Mouse (Mus musculus): ENCODE measurements around the gene Ak5. TPM values are rescaled to one million over a fixed set of nuclear protein-coding genes. Genes with fewer than 3 reads are reported as not detected.
A peak's percentile ranks its signal among the peaks of the same experiment; 100 is the strongest.
"Not testable (repeated sequence)": the region's sequence is repeated elsewhere in the genome, so short reads cannot be mapped to it uniquely, and the experiment has no call there.

The Ak5 gene
- polyA plus RNA-seq, 1 experiment: 3.3 TPM

GRCm38 (mm10) chr3:152464462-152464861, 203.7 kb downstream of the Ak5 start:
- 98% methylated on average over 3 of the region's 3 CpGs for WGBS
- Histone ChIP-seq H3K27me3 (replicated peaks; ENCODE audit: control insufficient read depth, insufficient read depth, low read length) (no peaks in the 10 kb centered on the region), H3K36me3 (ENCODE audit: control insufficient read depth, insufficient read depth, low read length) (peaks cover 2% of the 10 kb centered on the region; the same call in 1 of the 2 replicates), H3K4me1 (ENCODE audit: control insufficient read depth, insufficient read depth, low read length) (no peaks in the 10 kb centered on the region; the same call in 1 of the 2 replicates), H3K4me3 (ENCODE audit: insufficient read depth, low read depth, low read length) (no peak overlapping the region), H3K27ac (ENCODE audit: insufficient read depth, low read depth, low read length) (no peak overlapping the region)
- DNase-seq: no peak
- TF ChIP-seq CTCF (conservative IDR thresholded peaks at IDR 0.05; ENCODE audit: insufficient read depth, insufficient read length, low read depth, low read length) (no peak), POLR2A (IDR thresholded peaks at IDR 0.05; ENCODE audit: low read depth, low read length) (no peak)

DNA sequence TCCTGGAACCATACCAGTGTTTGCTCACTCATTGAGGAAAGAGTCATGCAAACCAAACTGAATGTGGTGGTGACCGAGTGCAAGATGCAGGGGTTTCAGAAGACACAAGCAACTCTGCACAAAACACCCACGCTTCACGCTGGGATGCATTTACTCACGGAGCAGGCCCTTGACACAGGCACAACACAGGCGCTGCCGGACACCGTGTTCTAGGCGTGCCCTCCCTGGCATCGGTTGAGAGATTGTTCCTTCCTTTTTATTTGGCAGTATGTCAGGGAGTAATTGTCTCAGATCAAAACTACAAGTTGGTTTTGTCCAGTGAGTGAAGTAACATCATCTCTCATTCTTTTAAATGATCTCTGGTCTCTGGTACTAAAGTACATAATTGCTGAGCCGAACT, 205.3 kb downstream of the Ak5 start:
- 64% methylated on average over 10 of the region's 10 CpGs for WGBS
- Histone ChIP-seq H3K4me3 (ENCODE audit: insufficient read depth, low read depth, low read length) (no peak overlapping the region), H3K36me3 (ENCODE audit: control insufficient read depth, insufficient read depth, low read length) (peaks cover 2% of the 10 kb centered on the region; the same call in 1 of the 2 replicates), H3K4me1 (ENCODE audit: control insufficient read depth, insufficient read depth, low read length) (no peaks in the 10 kb centered on the region; the same call in 1 of the 2 replicates), H3K27me3 (replicated peaks; ENCODE audit: control insufficient read depth, insufficient read depth, low read length) (no peaks in the 10 kb centered on the region), H3K27ac (ENCODE audit: insufficient read depth, low read depth, low read length) (no peak overlapping the region)
- no peak for TF ChIP-seq CTCF (conservative IDR thresholded peaks at IDR 0.05; ENCODE audit: insufficient read depth, insufficient read length, low read depth, low read length)
- no peak for TF ChIP-seq POLR2A (IDR thresholded peaks at IDR 0.05; ENCODE audit: low read depth, low read length)
- no peak for DNase-seq

GRCm38 (mm10) chr3:152462038-152462547, 206.1 kb downstream of the Ak5 start:
- WGBS: 88% methylated on average over 10 of the region's 10 CpGs
- no peak overlapping the region for H3K4me3 ChIP-seq (ENCODE audit: insufficient read depth, low read depth, low read length)
- H3K27ac ChIP-seq (ENCODE audit: insufficient read depth, low read depth, low read length): no peak overlapping the region
- no peak for DNase-seq
- no peaks in the 10 kb centered on the region for H3K27me3 ChIP-seq (replicated peaks; ENCODE audit: control insufficient read depth, insufficient read depth, low read length)
- TF ChIP-seq CTCF (conservative IDR thresholded peaks at IDR 0.05; ENCODE audit: insufficient read depth, insufficient read length, low read depth, low read length): no peak
- no peak for TF ChIP-seq POLR2A (IDR thresholded peaks at IDR 0.05; ENCODE audit: low read depth, low read length)
- H3K36me3 ChIP-seq (ENCODE audit: control insufficient read depth, insufficient read depth, low read length): peaks cover 4% of the 10 kb centered on the region
- no peaks in the 10 kb centered on the region; the same call in 1 of the 2 replicates for H3K4me1 ChIP-seq (ENCODE audit: control insufficient read depth, insufficient read depth, low read length)

DNA sequence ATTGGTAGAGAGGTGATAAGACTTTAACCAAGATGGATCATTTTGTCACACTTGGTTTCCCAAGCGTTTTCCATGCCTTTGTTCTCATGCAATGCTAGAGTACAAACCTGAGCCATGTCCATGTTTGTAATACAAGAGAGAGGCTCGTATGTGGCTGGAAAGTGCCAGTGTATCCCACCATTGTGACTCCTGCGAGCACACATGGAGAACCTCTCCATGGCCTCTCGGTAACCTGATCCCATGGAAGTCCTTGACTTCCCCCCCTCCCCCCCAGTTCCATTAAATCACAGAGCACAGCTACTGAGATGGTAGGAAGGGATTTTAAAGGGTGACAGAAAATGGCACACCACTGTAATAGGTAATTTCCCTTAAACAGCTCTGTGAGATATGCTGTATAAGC, 207.4 kb downstream of the Ak5 start:
- H3K27me3 ChIP-seq (replicated peaks; ENCODE audit: control insufficient read depth, insufficient read depth, low read length): no peaks in the 10 kb centered on the region
- TF ChIP-seq POLR2A (IDR thresholded peaks at IDR 0.05; ENCODE audit: low read depth, low read length) (no peak), CTCF (conservative IDR thresholded peaks at IDR 0.05; ENCODE audit: insufficient read depth, insufficient read length, low read depth, low read length) (no peak)
- no peaks in the 10 kb centered on the region; the same call in 1 of the 2 replicates for H3K4me1 ChIP-seq (ENCODE audit: control insufficient read depth, insufficient read depth, low read length)
- peak; percentile 33 for DNase-seq
- H3K36me3 ChIP-seq (ENCODE audit: control insufficient read depth, insufficient read depth, low read length): peaks cover 10% of the 10 kb centered on the region
- WGBS: 28% methylated on average over 4 of the region's 4 CpGs
- H3K27ac ChIP-seq (ENCODE audit: insufficient read depth, low read depth, low read length): no peak overlapping the region
- no peak overlapping the region for H3K4me3 ChIP-seq (ENCODE audit: insufficient read depth, low read depth, low read length)

DNA sequence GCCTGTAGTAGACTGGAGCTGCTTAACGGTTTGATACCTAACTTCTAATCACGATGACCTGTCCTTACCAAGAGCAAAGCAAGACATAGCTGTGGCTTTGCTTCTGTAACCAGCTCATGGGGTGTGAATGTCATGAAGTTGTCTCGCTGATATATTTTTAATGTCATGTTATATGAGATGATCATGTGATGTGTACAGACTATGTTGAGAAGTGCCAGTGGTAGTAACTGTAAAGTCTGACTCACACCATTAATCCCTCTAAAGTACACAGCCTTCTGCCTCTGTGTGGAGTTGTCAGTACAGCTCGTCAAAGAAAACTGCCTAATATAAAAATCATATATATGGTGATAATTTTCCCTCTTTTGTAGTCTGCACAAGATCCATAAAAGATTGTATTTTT, 209.3 kb downstream of the Ak5 start:
- not testable (repeated sequence) for DNase-seq; H3K4me3 ChIP-seq (ENCODE audit: insufficient read depth, low read depth, low read length); H3K27ac ChIP-seq (ENCODE audit: insufficient read depth, low read depth, low read length); H3K4me1 ChIP-seq (ENCODE audit: control insufficient read depth, insufficient read depth, low read length); H3K27me3 ChIP-seq (replicated peaks; ENCODE audit: control insufficient read depth, insufficient read depth, low read length); H3K36me3 ChIP-seq (ENCODE audit: control insufficient read depth, insufficient read depth, low read length)
- WGBS: 74% methylated on average over 4 of the region's 4 CpGs

- 89% methylated on average over 2 of the region's 2 CpGs for WGBS
- Histone ChIP-seq H3K27me3 (replicated peaks; ENCODE audit: control insufficient read depth, insufficient read depth, low read length) (no peaks in the 10 kb centered on the region), H3K36me3 (ENCODE audit: control insufficient read depth, insufficient read depth, low read length) (peaks cover 8% of the 10 kb centered on the region), H3K4me1 (ENCODE audit: control insufficient read depth, insufficient read depth, low read length) (no peaks in the 10 kb centered on the region; the same call in 1 of the 2 replicates), H3K4me3 (ENCODE audit: insufficient read depth, low read depth, low read length) (no peak overlapping the region), H3K27ac (ENCODE audit: insufficient read depth, low read depth, low read length) (no peak overlapping the region)
- TF ChIP-seq CTCF (conservative IDR thresholded peaks at IDR 0.05; ENCODE audit: insufficient read depth, insufficient read length, low read depth, low read length) (no peak), POLR2A (IDR thresholded peaks at IDR 0.05; ENCODE audit: low read depth, low read length) (no peak)
- DNase-seq: no peak
Observed at GRCm38 (mm10) chr3:152457308-152458035, 210.7 kb downstream of the Ak5 start.

DNA sequence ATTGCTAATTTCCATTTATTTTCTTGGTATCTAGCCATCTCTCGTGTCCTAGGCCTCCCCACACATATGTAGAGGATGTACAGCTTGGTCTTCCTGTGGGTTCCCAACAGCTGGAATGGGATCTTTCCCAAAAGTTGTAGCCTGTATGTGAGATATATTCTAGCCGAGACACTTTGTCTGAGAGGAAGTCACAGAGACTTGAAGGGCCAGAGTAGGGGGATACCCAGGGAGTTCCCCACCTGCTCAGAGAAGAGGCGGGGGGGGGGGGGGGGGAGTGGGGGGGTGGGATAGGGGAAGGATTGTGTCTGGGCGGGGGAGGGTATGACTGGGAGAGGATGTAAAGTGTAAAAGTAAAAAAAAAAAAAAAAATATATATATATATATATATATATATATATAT, 215.0 kb downstream of the Ak5 start:
- Histone ChIP-seq H3K36me3 (ENCODE audit: control insufficient read depth, insufficient read depth, low read length) (peaks cover 16% of the 10 kb centered on the region), H3K27me3 (replicated peaks; ENCODE audit: control insufficient read depth, insufficient read depth, low read length) (no peaks in the 10 kb centered on the region), H3K4me1 (ENCODE audit: control insufficient read depth, insufficient read depth, low read length) (no peaks in the 10 kb centered on the region), H3K4me3 (ENCODE audit: insufficient read depth, low read depth, low read length) (no peak overlapping the region), H3K27ac (ENCODE audit: insufficient read depth, low read depth, low read length) (no peak overlapping the region)
- no peak for TF ChIP-seq POLR2A (IDR thresholded peaks at IDR 0.05; ENCODE audit: low read depth, low read length)
- WGBS: 94% methylated on average over 4 of the region's 4 CpGs
- DNase-seq: no peak
